Mouse (Mus musculus) heart, adult 2 months (tissue): ENCODE results near the gene Polr1c.

Experiments
- CTCF ChIP-seq: fragments of 200-600 bp; IDR thresholded peaks from 2 replicates; pipeline ENCODE4 v1.8.1; 2022; ENCODE audit warnings: antibody characterized with exemption, mild to moderate bottlenecking, moderate library complexity
- POLR2A ChIP-seq: fragments of 200-500 bp; IDR thresholded peaks from 2 replicates; pipeline ENCODE4 v1.6.1; 2011; ENCODE audit warnings: mild to moderate bottlenecking, low read depth, low read length, control low read depth; ENCODE audit not compliant: insufficient read depth

- TF ChIP-seq CTCF = peak; percentile 16
- TF ChIP-seq POLR2A = no peak
Measured at GRCm38 (mm10) chr17:46251174-46251573, 3.3 kb upstream of the Polr1c start.
